Mouse (Mus musculus) gastrocnemius, postnatal 10 days (tissue): ENCODE data around the gene Chrna4. TPM values are rescaled to one million over a fixed set of nuclear protein-coding genes. Genes with fewer than 3 reads are reported as not detected.
A peak's percentile ranks its signal among the peaks of the same experiment; 100 is the strongest.

Experiments used
- DNase-seq: peaks from one replicate; pipeline ENCODE4 v3.0.0; 2021; ENCODE audit warnings: mixed read lengths
- long read RNA-seq, 2 experiments: library from polyadenylated mRNA; stranded (forward); transcript quantifications; one replicate each; pipeline ENCODE4 v2.0.0; 2021
- total RNA-seq, 2 experiments: library from RNA; stranded (reverse); gene quantifications; 2 replicates each; pipeline ENCODE4 v1.2.3; 2021

Gene Chrna4
- total RNA-seq = 1 to 10 TPM; 2.6 to 2.8 TPM
- long read RNA-seq, experiment 1, partial matches to known transcripts = 0 of 1 reads
- long read RNA-seq, experiment 1, other reads (novel, unspliced or antisense) = 1 of 1 reads
- long read RNA-seq, experiment 2, full-length matches to known transcripts = 4 of 6 reads
- long read RNA-seq, experiment 2, partial matches to known transcripts = 0 of 6 reads
- long read RNA-seq, experiment 2, other reads (novel, unspliced or antisense) = 2 of 6 reads

GRCm38 (mm10) chr2:181043437-181043836 lies at the start of gene Chrna4:
Gene Chrna4 (minus strand): TSS chr2:181043546.
- DNase-seq = no peak

GRCm38 (mm10) chr2:181090123-181090522 lies 46.8 kb upstream of the Chrna4 start:
- DNase-seq = no peak

- DNase-seq = no peak
These were observed 41.7 kb upstream of the Chrna4 start for GRCm38 (mm10) chr2:181084997-181085396.

- DNase-seq = no peak
These were observed 40.6 kb upstream of the Chrna4 start for GRCm38 (mm10) chr2:181083945-181084344.

GRCm38 (mm10) chr2:181080886-181081285 lies 37.5 kb upstream of the Chrna4 start:
- peak; percentile 51 for DNase-seq

- DNase-seq = no peak
These were observed 36.2 kb upstream of the Chrna4 start for GRCm38 (mm10) chr2:181079518-181079917.

GRCm38 (mm10) chr2:181078908-181079307 lies 35.6 kb upstream of the Chrna4 start:
- no peak for DNase-seq

- DNase-seq = no peak
These were observed 32.2 kb upstream of the Chrna4 start for GRCm38 (mm10) chr2:181075501-181075900.

- no peak for DNase-seq
These were observed 29.0 kb upstream of the Chrna4 start for GRCm38 (mm10) chr2:181072403-181072714.

GRCm38 (mm10) chr2:181071706-181072402 lies 28.5 kb upstream of the Chrna4 start:
- DNase-seq = peak; percentile 82

- no peak for DNase-seq
These were observed 26.8 kb upstream of the Chrna4 start for GRCm38 (mm10) chr2:181070136-181070535.

GRCm38 (mm10) chr2:181068499-181068898 lies 25.2 kb upstream of the Chrna4 start:
- no peak for DNase-seq

- no peak for DNase-seq
These were observed 22.5 kb upstream of the Chrna4 start for GRCm38 (mm10) chr2:181065827-181066226.

- DNase-seq = peak; percentile 83
These were observed 16.8 kb upstream of the Chrna4 start for GRCm38 (mm10) chr2:181060127-181060526.

GRCm38 (mm10) chr2:181058193-181058592 lies 14.8 kb upstream of the Chrna4 start:
- no peak for DNase-seq

- no peak for DNase-seq
These were observed 14.0 kb upstream of the Chrna4 start for GRCm38 (mm10) chr2:181057341-181057740.

GRCm38 (mm10) chr2:181052171-181052570 lies 8.8 kb upstream of the Chrna4 start:
- DNase-seq = no peak

GRCm38 (mm10) chr2:181048986-181049385 lies 5.6 kb upstream of the Chrna4 start:
- no peak for DNase-seq

- DNase-seq = no peak
These were observed 5.1 kb upstream of the Chrna4 start for GRCm38 (mm10) chr2:181048252-181048945.

GRCm38 (mm10) chr2:181044001-181044400 lies 655 bp upstream of the Chrna4 start:
- DNase-seq = no peak

- no peak for DNase-seq
These were observed 970 bp downstream of the Chrna4 start for GRCm38 (mm10) chr2:181042376-181042775.

GRCm38 (mm10) chr2:181041941-181042340 lies 1.4 kb downstream of the Chrna4 start:
- no peak for DNase-seq

- no peak for DNase-seq
These were observed 4.0 kb downstream of the Chrna4 start for GRCm38 (mm10) chr2:181039356-181039680.
